Mouse (Mus musculus) intestine, embryonic 16.5 days (tissue): ENCODE results near the gene Col5a3. TPM values are rescaled to one million over a fixed set of nuclear protein-coding genes. Genes with fewer than 3 reads are reported as not detected.
A peak's percentile ranks its signal among the peaks of the same experiment; 100 is the strongest.

Source experiments
- ATAC-seq: fragments of 200-750 bp; cut with Nextera tagmentation; 2 replicates; pipeline ENCODE4 v1.8.0; 2017; ENCODE audit warnings: moderate TSS enrichment, moderate library complexity
- H3K27ac ChIP-seq: fragments of 300-500 bp; sonication (generic); 2 replicates; pipeline ENCODE4 v1.5.1; 2014; ENCODE audit warnings: mild to moderate bottlenecking, low read length
- H3K27me3 ChIP-seq: fragments of 300-500 bp; sonication (generic); replicated peaks from 2 replicates; pipeline ENCODE4 v1.6.1; 2014; ENCODE audit warnings: low read length, control low read depth, mixed read lengths; ENCODE audit not compliant: control insufficient read depth, insufficient read depth
- H3K36me3 ChIP-seq: fragments of 300-500 bp; sonication (generic); 2 replicates; pipeline ENCODE4 v1.6.1; 2014; ENCODE audit warnings: low read length, control low read depth; ENCODE audit not compliant: control insufficient read depth, insufficient read depth
- H3K4me1 ChIP-seq: fragments of 300-500 bp; sonication (generic); 2 replicates; pipeline ENCODE4 v1.6.1; 2014; ENCODE audit warnings: low read length, control low read depth, mixed read lengths; ENCODE audit not compliant: control insufficient read depth, insufficient read depth
- H3K4me2 ChIP-seq: fragments of 300-500 bp; sonication (generic); 2 replicates; pipeline ENCODE4 v1.6.1; 2014; ENCODE audit warnings: low read depth, low read length, control low read depth
- H3K4me3 ChIP-seq: fragments of 300-500 bp; sonication (generic); 2 replicates; pipeline ENCODE4 v1.5.1; 2014; ENCODE audit warnings: mild to moderate bottlenecking, low read length
- H3K9ac ChIP-seq: fragments of 300-500 bp; sonication (generic); 2 replicates; pipeline ENCODE4 v1.6.1; 2014; ENCODE audit warnings: low read depth, low read length
- H3K9me3 ChIP-seq: fragments of 300-500 bp; sonication (generic); 2 replicates; pipeline ENCODE4 v1.6.1; 2016; ENCODE audit warnings: low read length, control low read depth; ENCODE audit not compliant: control insufficient read depth
- WGBS: fragments of 180-500 bp; shearing (Covaris S2); extraction: QIAGEN DNeasy Blood & Tissue Kit; methylation state at CpG from one replicate; pipeline ENCODE4 v1.1.7; 2014; 5-methylcytosine and 5-hydroxymethylcytosine counted together
- polyA plus RNA-seq: library from polyadenylated mRNA; unstranded; fragments of >200 nt; fragmentation: Nextera tagmentation; extraction: Ambion mirVana; gene quantifications from 2 replicates; pipeline ENCODE4 v1.2.1, GENCODE M21; 2015

Gene Col5a3
- polyA plus RNA-seq, 1 experiment from 2014 or later = 1.8 TPM

DNA sequence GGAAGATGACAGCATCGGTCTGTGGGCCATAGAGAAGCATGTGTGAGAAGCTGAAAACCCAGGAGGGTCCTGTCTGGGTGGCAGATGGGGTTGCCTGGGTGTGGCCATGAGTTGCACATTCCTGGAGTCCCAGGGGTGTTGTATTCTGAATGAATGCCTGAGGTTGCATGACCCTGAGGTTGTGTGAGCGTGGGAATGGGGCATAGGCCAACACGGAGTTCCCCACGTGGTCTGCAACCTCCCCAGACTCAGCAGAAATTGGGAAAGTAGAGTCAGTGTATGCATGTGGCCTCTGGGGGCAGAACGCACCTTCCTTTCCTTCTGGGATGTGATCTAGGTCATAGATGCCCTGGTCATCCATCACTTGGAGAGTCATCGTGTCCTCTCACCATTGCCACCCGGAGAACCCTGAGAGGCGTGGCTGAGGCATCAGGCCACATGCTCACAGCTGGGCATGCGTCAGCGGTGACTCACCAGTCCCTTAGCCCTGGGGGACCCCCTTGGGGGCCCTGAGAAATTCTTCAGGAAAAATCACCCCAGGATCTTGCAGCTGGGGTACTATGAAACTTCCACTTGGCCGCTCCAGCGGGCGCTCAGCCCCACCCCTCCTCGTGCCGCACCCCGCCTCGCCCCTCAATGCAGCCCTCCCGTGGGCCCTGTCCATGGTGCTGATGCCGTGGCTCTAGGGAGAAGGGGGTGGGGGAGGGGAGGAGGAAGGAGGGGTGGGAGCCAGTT lies 2.2 kb downstream of the Col5a3 start:
- 12% methylated on average over 19 of the region's 19 CpGs for WGBS
- no peak overlapping the region for H3K4me2 ChIP-seq
- H3K9ac ChIP-seq = no peak overlapping the region
- no peak overlapping the region for H3K4me3 ChIP-seq
- H3K4me1 ChIP-seq = no peaks in the 10 kb centered on the region
- H3K27ac ChIP-seq = no peak overlapping the region
- H3K36me3 ChIP-seq = no peaks in the 10 kb centered on the region
- peaks cover 7% of the 10 kb centered on the region; the same call in 1 of the 2 replicates for H3K27me3 ChIP-seq
- ATAC-seq = peak; percentile 50; the same call in 1 of the 2 replicates
- no peaks in the 10 kb centered on the region for H3K9me3 ChIP-seq

DNA sequence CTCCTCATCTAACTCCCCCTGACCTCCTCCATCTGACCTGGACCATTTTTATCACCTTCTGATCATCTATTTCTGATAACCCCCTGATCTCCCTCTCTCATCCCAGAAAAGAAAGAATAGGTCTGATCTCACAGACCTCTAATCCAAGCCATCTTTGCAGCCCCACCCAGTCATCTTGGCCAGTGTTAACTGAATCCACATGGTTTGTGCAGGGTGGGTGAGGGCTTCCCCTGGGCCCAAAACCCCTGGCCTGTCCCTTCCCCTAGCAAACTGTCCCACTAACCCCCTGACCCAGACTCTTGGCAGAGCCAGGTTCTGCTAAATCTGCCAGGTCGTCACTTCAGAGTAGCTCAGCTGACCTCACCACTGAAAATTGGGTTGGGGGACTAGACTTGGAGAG lies 4.1 kb downstream of the Col5a3 start:
- Histone ChIP-seq H3K27me3 (peaks cover 7% of the 10 kb centered on the region; the same call in 1 of the 2 replicates), H3K4me3 (no peak overlapping the region), H3K9ac (no peak overlapping the region), H3K27ac (no peak overlapping the region), H3K4me2 (no peak overlapping the region), H3K9me3 (no peaks in the 10 kb centered on the region), H3K36me3 (no peaks in the 10 kb centered on the region), H3K4me1 (no peaks in the 10 kb centered on the region)
- ATAC-seq = no peak
- WGBS = 65% methylated on average over 1 of the region's 1 CpGs

DNA sequence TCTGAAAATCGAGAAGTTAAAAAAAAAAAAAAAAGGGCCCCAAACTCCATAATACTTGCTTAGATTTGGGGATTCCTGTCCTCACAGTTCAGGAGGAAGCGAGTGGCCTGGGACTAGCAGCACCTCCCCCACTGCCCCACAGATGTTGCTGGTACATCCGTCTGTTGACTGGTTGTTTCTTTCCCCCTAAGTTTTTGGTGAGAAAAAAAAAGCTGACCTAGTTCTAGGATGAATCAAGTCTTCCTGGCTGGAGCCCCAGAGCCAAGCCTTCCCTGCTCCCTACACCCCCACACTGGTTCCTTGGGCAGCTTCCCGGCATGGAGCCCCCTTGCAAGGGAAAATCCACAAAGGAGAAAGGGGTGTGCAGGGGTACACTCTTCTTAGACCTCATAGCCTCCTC lies 4.6 kb downstream of the Col5a3 start:
- no peak for ATAC-seq
- Histone ChIP-seq H3K4me3 (no peak overlapping the region), H3K36me3 (no peaks in the 10 kb centered on the region), H3K9ac (no peak overlapping the region), H3K4me1 (no peaks in the 10 kb centered on the region), H3K27me3 (peaks cover 7% of the 10 kb centered on the region; the same call in 1 of the 2 replicates), H3K9me3 (no peaks in the 10 kb centered on the region), H3K4me2 (no peak overlapping the region), H3K27ac (no peak overlapping the region)
- 40% methylated on average over 4 of the region's 4 CpGs for WGBS

DNA sequence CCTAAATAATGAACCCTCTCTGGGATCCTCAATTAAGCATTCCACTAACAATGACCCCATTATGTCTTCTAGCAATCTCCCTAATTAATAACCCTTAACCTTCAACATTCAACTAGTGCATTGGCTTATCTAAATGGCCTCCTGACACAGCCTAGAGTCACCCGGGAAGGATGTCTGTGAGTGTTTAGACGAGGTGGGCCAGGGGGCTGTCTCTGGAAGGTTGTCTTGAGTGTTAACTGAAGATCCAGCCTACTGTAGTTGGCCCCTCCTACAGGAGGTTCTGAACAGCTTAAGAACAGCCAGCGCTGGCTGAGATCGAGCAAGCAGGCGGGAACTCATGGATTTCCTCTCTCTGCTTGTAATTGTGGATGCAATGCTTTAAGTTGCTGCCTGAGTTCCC lies 9.2 kb downstream of the Col5a3 start:
- no peaks in the 10 kb centered on the region; the same call in 1 of the 2 replicates for H3K9me3 ChIP-seq
- ATAC-seq = no peak
- H3K4me3 ChIP-seq = no peak overlapping the region
- 49% methylated on average over 5 of the region's 5 CpGs for WGBS
- no peaks in the 10 kb centered on the region for H3K36me3 ChIP-seq
- no peaks in the 10 kb centered on the region for H3K27me3 ChIP-seq
- H3K4me1 ChIP-seq = no peaks in the 10 kb centered on the region
- no peak overlapping the region for H3K9ac ChIP-seq
- H3K4me2 ChIP-seq = no peak overlapping the region
- H3K27ac ChIP-seq = no peak overlapping the region

DNA sequence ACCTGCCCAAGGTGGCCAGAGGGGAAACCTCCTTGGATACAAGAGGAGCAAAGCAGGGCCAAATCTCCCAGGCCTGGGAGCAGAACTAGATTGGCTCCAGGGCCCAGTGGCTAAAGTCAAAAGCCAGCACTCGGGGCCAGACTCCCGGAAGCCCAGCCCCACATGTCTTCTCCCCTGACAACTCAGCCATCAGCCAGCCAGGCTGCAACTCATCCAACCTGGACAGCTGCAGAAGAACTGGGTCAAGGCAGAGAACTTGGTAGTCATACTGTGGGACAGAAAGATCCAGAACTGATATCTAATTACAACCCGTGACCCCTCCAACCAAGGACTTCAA lies 9.7 kb downstream of the Col5a3 start:
- no peaks in the 10 kb centered on the region for H3K27me3 ChIP-seq
- H3K36me3 ChIP-seq = no peaks in the 10 kb centered on the region
- no peak for ATAC-seq
- no peak overlapping the region for H3K4me2 ChIP-seq
- WGBS = 86% methylated on average over 3 of the region's 3 CpGs
- no peaks in the 10 kb centered on the region; the same call in 1 of the 2 replicates for H3K9me3 ChIP-seq
- no peak overlapping the region for H3K27ac ChIP-seq
- H3K4me3 ChIP-seq = no peak overlapping the region
- H3K9ac ChIP-seq = no peak overlapping the region
- H3K4me1 ChIP-seq = no peaks in the 10 kb centered on the region

DNA sequence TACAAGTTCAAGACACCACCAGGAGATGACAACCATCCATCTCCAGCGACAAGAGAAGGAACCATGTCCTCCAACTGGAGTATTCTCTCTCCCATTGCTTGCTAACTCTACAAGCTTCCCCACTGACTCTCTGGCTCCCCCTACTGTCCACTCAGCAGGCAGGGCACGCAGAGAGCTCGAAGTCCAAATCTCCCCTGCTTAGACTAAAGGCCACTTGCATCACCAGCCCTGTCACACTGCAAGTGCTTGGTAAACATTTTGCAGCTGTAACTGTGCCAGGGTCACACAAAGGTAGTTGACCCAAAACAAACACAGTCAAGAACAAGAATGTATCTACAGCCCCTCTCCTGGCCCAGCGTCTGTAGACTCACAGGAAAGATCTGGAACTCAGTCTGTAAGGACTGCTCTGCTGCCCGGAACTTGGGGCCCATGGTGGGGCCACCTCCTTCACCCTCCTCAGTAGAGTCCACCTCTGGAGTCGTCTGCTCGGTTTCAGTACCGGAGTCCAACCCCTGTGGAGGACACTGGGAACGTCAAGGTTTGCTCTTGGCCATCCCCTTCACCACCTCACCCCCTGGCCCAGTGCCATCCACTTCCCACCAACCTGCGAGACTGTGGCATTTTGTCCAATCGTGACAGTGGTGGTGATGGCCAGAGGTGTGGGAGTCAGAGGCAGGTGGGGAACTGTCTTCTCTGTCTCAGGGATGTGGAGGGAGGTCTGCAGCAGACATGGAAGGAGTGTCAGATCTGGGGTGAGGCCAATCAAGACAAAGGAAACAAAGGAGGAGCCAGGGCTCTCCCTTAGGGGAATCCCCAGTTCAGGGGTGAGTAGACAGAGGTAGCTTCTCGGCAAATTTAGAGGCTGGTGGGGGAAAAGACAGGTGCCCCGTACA lies 10.4 kb downstream of the Col5a3 start:
- H3K27ac ChIP-seq = no peak overlapping the region
- H3K4me3 ChIP-seq = no peak overlapping the region
- no peaks in the 10 kb centered on the region; the same call in 1 of the 2 replicates for H3K9me3 ChIP-seq
- no peak overlapping the region for H3K9ac ChIP-seq
- ATAC-seq = peak; percentile 79
- H3K4me1 ChIP-seq = no peaks in the 10 kb centered on the region
- H3K36me3 ChIP-seq = no peaks in the 10 kb centered on the region
- H3K4me2 ChIP-seq = no peak overlapping the region
- H3K27me3 ChIP-seq = no peaks in the 10 kb centered on the region
- WGBS = 71% methylated on average over 13 of the region's 13 CpGs

DNA sequence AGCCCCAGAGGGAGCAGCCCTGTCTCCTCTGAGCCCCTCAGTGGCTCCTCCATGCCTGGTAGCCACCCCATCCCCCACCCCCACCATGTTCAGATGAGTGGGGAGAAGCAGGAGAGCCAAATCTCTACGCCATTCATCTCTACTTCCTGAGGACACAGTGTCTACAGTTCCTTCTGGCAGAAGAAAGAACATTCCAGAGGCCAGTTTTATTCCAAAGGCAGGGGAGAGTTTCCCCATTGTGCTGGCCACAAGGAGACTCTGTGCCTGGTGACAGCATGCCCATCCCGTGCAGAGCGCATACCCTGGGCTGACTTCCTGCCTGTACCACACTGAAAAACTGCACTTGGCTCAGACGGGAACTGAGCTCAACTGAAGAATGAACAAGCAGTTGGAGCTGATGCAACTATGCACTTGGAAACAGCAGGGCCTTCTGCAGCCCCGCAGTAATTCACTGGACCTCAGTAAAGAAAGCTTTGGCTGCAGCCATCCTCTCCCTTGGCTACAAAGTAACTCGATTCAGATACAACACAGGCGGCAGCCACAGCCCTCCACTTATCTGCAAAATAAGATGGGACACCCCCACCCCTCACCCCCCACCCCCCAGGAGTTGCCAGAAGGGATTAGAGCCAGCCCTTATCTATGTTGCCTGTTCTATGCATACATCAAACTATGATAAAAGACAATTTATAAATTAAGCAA lies 20.6 kb downstream of the Col5a3 start:
- peak overlapping the region; percentile 63 for H3K27ac ChIP-seq
- H3K9me3 ChIP-seq = no peaks in the 10 kb centered on the region
- H3K9ac ChIP-seq = no peak overlapping the region
- H3K4me1 ChIP-seq = peaks cover 7% of the 10 kb centered on the region
- no peak overlapping the region for H3K4me2 ChIP-seq
- no peaks in the 10 kb centered on the region for H3K36me3 ChIP-seq
- peak; percentile 60 for ATAC-seq
- WGBS = 21% methylated on average over 7 of the region's 7 CpGs
- 0 out of 2 replicates have a peak, but pooled peaks cover 3% of the 10 kb centered on the region for H3K27me3 ChIP-seq
- no peak overlapping the region for H3K4me3 ChIP-seq

DNA sequence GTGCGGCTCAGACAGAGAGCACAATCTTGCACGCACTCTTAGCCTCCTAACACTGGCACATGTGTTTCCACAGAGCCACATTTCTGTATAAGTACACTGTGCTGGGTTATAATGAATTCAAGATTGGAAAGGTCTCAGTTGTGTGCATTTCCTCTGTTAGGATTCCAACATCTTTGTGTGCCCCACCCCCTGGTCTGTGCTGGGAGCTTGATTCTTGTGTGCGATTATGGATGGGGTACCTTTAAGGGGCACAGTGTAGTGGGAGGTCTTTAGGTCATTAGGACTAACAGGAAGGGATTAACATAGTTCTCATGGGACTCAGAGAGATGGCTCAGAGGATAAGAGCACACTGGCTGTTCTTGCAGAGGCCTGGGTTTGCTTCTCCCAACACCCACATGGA lies 24.5 kb downstream of the Col5a3 start:
- H3K9me3 ChIP-seq = no peaks in the 10 kb centered on the region
- H3K4me3 ChIP-seq = no peak overlapping the region
- WGBS = 75% methylated on average over 3 of the region's 3 CpGs
- ATAC-seq = no peak
- H3K4me2 ChIP-seq = no peak overlapping the region
- H3K9ac ChIP-seq = no peak overlapping the region
- H3K36me3 ChIP-seq = no peaks in the 10 kb centered on the region
- peaks cover 7% of the 10 kb centered on the region for H3K4me1 ChIP-seq
- no peak overlapping the region for H3K27ac ChIP-seq
- H3K27me3 ChIP-seq = 0 out of 2 replicates have a peak, but pooled peaks cover 3% of the 10 kb centered on the region

DNA sequence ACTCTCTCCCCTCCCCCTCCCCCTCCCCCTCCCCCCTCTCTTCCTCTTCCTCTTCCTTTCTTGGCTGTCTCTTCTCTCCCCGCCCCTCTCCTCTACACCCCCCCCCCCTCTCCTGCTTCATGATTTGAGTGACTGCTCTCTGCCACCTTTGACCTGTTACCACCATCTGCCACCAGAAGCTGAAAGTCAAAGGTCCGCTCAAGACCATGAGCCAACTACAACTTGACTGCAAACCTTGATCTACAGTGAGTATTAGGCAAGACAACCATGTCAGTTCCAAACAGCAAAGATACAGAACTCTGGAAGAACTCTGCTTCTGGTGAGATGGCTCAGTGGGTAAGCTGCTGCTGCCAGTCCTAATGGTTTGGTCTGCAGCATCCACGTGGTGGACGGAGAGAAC lies 25.2 kb downstream of the Col5a3 start:
- no peak overlapping the region for H3K27ac ChIP-seq

More for the DNA sequence above, 25.2 kb downstream of the Col5a3 start:
- Histone ChIP-seq H3K9me3 (no peaks in the 10 kb centered on the region), H3K9ac (no peak overlapping the region), H3K27me3 (0 out of 2 replicates have a peak, but pooled peaks cover 3% of the 10 kb centered on the region), H3K4me2 (no peak overlapping the region), H3K4me3 (no peak overlapping the region), H3K4me1 (peaks cover 7% of the 10 kb centered on the region; the same call in 1 of the 2 replicates), H3K36me3 (no peaks in the 10 kb centered on the region)
- WGBS = 72% methylated on average over 3 of the region's 4 CpGs
- ATAC-seq = no peak
